Mouse (Mus musculus): ENCODE data around the gene Capn11.

- TF ChIP-seq CTCF (IDR thresholded peaks at IDR 0.05; ENCODE audit: control insufficient read depth, insufficient read depth, insufficient replicate concordance, low read depth, low read length) (no peak), POLR2A (IDR thresholded peaks at IDR 0.05; ENCODE audit: control insufficient read depth, low read depth, low read length) (no peak; the same call in 1 of the 2 replicates)
These were observed 66.3 kb downstream of the Capn11 start for GRCm38 (mm10) chr17:45592606-45593431.
